10 mouse cellular contexts compared by ENCODE assay signal in genomic region chr15:97001886-97002285, GRCm38 (mm10). TPM values are rescaled to one million over a fixed set of nuclear protein-coding genes. Genes with fewer than 3 reads are reported as not detected.
DNase-seq lines count a peak whose midpoint lies in the region; ATAC-seq and TF ChIP-seq lines count a peak whose summit lies in the region.
"Had no signal": no experiment of that assay in that cellular context is flagged by ENCODE, and none has a peak within 500 bp of the region (broad histone marks: within the 10 kb centered on the region; RNA-seq: fewer than 3 reads in every experiment).

No protein-coding gene starts in this region.

- TF ChIP-seq CTCF in liver, adult 2 months (IDR thresholded peaks at IDR 0.05; ENCODE audit: low read depth, low read length) = no peak
- TF ChIP-seq CTCF in liver, postnatal 0 days (IDR thresholded peaks at IDR 0.05; ENCODE audit: low read depth) = no peak
- no peak for TF ChIP-seq CTCF in embryonic fibroblast, embryonic 13.5 days (IDR thresholded peaks at IDR 0.05; ENCODE audit: borderline replicate concordance, insufficient read depth, low read length)

- H3K4me1 ChIP-seq in liver, adult 2 months (ENCODE audit: control insufficient read depth, insufficient read depth, low read length) = peaks cover 8% of the 10 kb centered on the region
- H3K4me1 ChIP-seq in liver, postnatal 0 days (ENCODE audit: insufficient read depth) = peaks cover 24% of the 10 kb centered on the region
- H3K4me1 ChIP-seq in embryonic fibroblast, embryonic 13.5 days (ENCODE audit: control insufficient read depth, insufficient read depth, low read length) = peaks cover 26% of the 10 kb centered on the region
- H3K4me1 ChIP-seq in forebrain, embryonic 14.5 days (ENCODE audit: control insufficient read depth, insufficient read depth, low read length) = no peaks in the 10 kb centered on the region

- TF ChIP-seq POLR2A in liver, adult 2 months (IDR thresholded peaks at IDR 0.05; ENCODE audit: extremely low read depth, insufficient read depth, low read length) = no peak
- TF ChIP-seq POLR2A in embryonic fibroblast, embryonic 13.5 days (IDR thresholded peaks at IDR 0.05; ENCODE audit: low read depth, low read length) = no peak

- H3K9me3 ChIP-seq in liver, postnatal 0 days (ENCODE audit: low read length) = no peaks in the 10 kb centered on the region
- no peaks in the 10 kb centered on the region for H3K9me3 ChIP-seq in forebrain, embryonic 14.5 days (replicated peaks; ENCODE audit: control insufficient read depth, low read length)
- H3K9me3 ChIP-seq: hindbrain, embryonic 15.5 days; liver, embryonic 13.5 days had no signal

- H3K9ac ChIP-seq in liver, adult 2 months (ENCODE audit: low read depth, low read length) = no peak overlapping the region; the same call in 1 of the 2 replicates
- no peak overlapping the region for H3K9ac ChIP-seq in liver, postnatal 0 days (replicated peaks)
- H3K9ac ChIP-seq in forebrain, embryonic 14.5 days (ENCODE audit: low read length) = no peak overlapping the region
- H3K9ac ChIP-seq: hindbrain, embryonic 15.5 days; liver, embryonic 13.5 days had no signal

- TF ChIP-seq EP300 in liver, postnatal 0 days (IDR thresholded peaks at IDR 0.05; ENCODE audit: low read depth) = no peak

- peaks cover 84% of the 10 kb centered on the region for H3K36me3 ChIP-seq in liver, adult 2 months (ENCODE audit: control insufficient read depth, insufficient read depth, low read length)
- H3K36me3 ChIP-seq in liver, postnatal 0 days (replicated peaks; ENCODE audit: insufficient read depth, low read length) = peaks cover 23% of the 10 kb centered on the region
- no peaks in the 10 kb centered on the region for H3K36me3 ChIP-seq in forebrain, embryonic 14.5 days (ENCODE audit: control insufficient read depth, insufficient read depth, low read length)
- H3K36me3 ChIP-seq: hindbrain, embryonic 15.5 days had no signal

- H3K4me2 ChIP-seq in liver, postnatal 0 days (ENCODE audit: low read depth, low read length) = no peak overlapping the region
- H3K4me2 ChIP-seq in forebrain, embryonic 14.5 days (ENCODE audit: low read length) = no peak overlapping the region
- H3K4me2 ChIP-seq: liver, embryonic 13.5 days had no signal

- no peaks in the 10 kb centered on the region for H3K27me3 ChIP-seq in liver, adult 2 months (ENCODE audit: control insufficient read depth, insufficient read depth, low read length)
- no peaks in the 10 kb centered on the region for H3K27me3 ChIP-seq in liver, postnatal 0 days (ENCODE audit: insufficient read depth, low read length)
- H3K27me3 ChIP-seq in forebrain, embryonic 14.5 days (replicated peaks; ENCODE audit: control insufficient read depth, insufficient read depth, low read length) = no peaks in the 10 kb centered on the region
- H3K27me3 ChIP-seq: hindbrain, embryonic 15.5 days; liver, embryonic 13.5 days had no signal

- no peak overlapping the region for H3K27ac ChIP-seq in liver, adult 2 months (replicated peaks; ENCODE audit: insufficient read depth, low read depth, low read length)
- no peak overlapping the region for H3K27ac ChIP-seq in liver, postnatal 0 days (ENCODE audit: low read depth)
- peak overlapping the region; percentile 99 for H3K27ac ChIP-seq in embryonic fibroblast, embryonic 13.5 days (ENCODE audit: insufficient read depth, low read length)
- no peak overlapping the region for H3K27ac ChIP-seq in forebrain, embryonic 14.5 days (ENCODE audit: low read depth, low read length)
- H3K27ac ChIP-seq: hindbrain, embryonic 15.5 days had no signal

- H3K79me2 ChIP-seq in liver, adult 2 months (ENCODE audit: control insufficient read depth, insufficient read depth, low read length) = no peaks in the 10 kb centered on the region

- H3K4me3 ChIP-seq in liver, adult 2 months (ENCODE audit: insufficient read depth, low read depth, low read length) = no peak overlapping the region
- no peak overlapping the region for H3K4me3 ChIP-seq in liver, postnatal 0 days (ENCODE audit: low read depth, low read length)
- no peak overlapping the region for H3K4me3 ChIP-seq in embryonic fibroblast, embryonic 13.5 days (ENCODE audit: insufficient read depth, low read length)
- no peak overlapping the region for H3K4me3 ChIP-seq in forebrain, embryonic 14.5 days (ENCODE audit: low read depth, low read length)
- H3K4me3 ChIP-seq: liver, embryonic 13.5 days had no signal

- 80% methylated on average over 7 of the region's 7 CpGs for WGBS in liver, adult 2 months
- 79% methylated on average over 7 of the region's 7 CpGs for WGBS in liver, postnatal 0 days (ENCODE audit: insufficient replicate concordance)
- WGBS in forebrain, embryonic 14.5 days = 89% methylated on average over 7 of the region's 7 CpGs

- peak; percentile 26 for DNase-seq in gastrocnemius, postnatal 10 days
- DNase-seq in gastrocnemius, adult 18-20 months (ENCODE audit: low spot score) = no peak
- DNase-seq in liver, adult 2 months (ENCODE audit: extremely low read depth, low read depth, low spot score) = peak; percentile 23
- no peak for DNase-seq in liver, postnatal 0 days
- DNase-seq in lung, postnatal 14 days = peak; percentile 14
- no peak for DNase-seq in forebrain, embryonic 14.5 days (ENCODE audit: low spot score)
- DNase-seq in ovary, postnatal 10 days (ENCODE audit: low spot score) = no peak
- DNase-seq: liver, embryonic 13.5 days had no signal

- ATAC-seq in liver, postnatal 0 days = no peak
- no peak for ATAC-seq in forebrain, embryonic 14.5 days

RNA-seq across cellular contexts. Expression of gene Slc38a4, which starts 53.9 kb away (rescaled TPM):
- total RNA-seq in gastrocnemius, postnatal 10 days (2021) = 100 to 1,000 TPM; 155 to 167 TPM
- total RNA-seq in gastrocnemius, adult 18-20 months (2021) = 100 to 1,000 TPM; 117 to 129 TPM
- 1,197 and 1,621 TPM in 2 replicates for total RNA-seq in liver, adult 2 months (2014; rRNA removed)
- polyA plus RNA-seq in liver, adult 2 months (2012; rRNA removed) = 659 and 663 TPM in 2 replicates
- polyA plus RNA-seq in liver, postnatal 0 days (2015; fragmentation: Nextera tagmentation; extraction: Ambion mirVana) = 295 and 302 TPM in 2 replicates
- polyA plus RNA-seq in embryonic fibroblast, embryonic 13.5 days (2011; ENCODE audit: insufficient read length, low read depth, missing spikeins) = 71.6 and 93.6 TPM in 2 replicates
- 4.6 and 5.7 TPM in 2 replicates for polyA plus RNA-seq in forebrain, embryonic 14.5 days (2014; fragmentation: Nextera tagmentation; extraction: Ambion mirVana)

Comparison
In these comparisons a context has a peak if more than half of its experiments do, and no peak if none do; other contexts are left out.
1. DNase-seq: peak in gastrocnemius, postnatal 10 days (single experiment), liver, adult 2 months (single experiment) and lung, postnatal 14 days (single experiment); none in gastrocnemius, adult 18-20 months (single experiment), liver, postnatal 0 days (single experiment), forebrain, embryonic 14.5 days (single experiment) and ovary, postnatal 10 days (single experiment).
2. RNA of gene Slc38a4, which starts 53.9 kb away (polyA plus RNA-seq): 659 to 663 TPM in liver, adult 2 months, 295 to 302 TPM in liver, postnatal 0 days and 71.6 to 93.6 TPM in embryonic fibroblast, embryonic 13.5 days; 4.6 to 5.7 TPM in forebrain, embryonic 14.5 days; every median in the first group is over 10 times any median in the second.